Mouse (Mus musculus) neural tube, embryonic 12.5 days (tissue): ENCODE measurements around the gene Agpat2. TPM values are rescaled to one million over a fixed set of nuclear protein-coding genes. Genes with fewer than 3 reads are reported as not detected.

ENCODE experiments used
- ATAC-seq: fragments of 200-750 bp; cut with Nextera tagmentation; 2 replicates; pipeline ENCODE4 v1.8.0; 2017; ENCODE audit warnings: low read depth, mild to moderate bottlenecking, moderate TSS enrichment, moderate library complexity; ENCODE audit not compliant: low FRiP score
- H3K27ac ChIP-seq: fragments of 300-500 bp; sonication (generic); 2 replicates; pipeline ENCODE4 v1.5.1; 2016
- H3K27me3 ChIP-seq: fragments of 300-500 bp; sonication (generic); replicated peaks from 2 replicates; pipeline ENCODE4 v1.6.1; 2016; ENCODE audit warnings: mild to moderate bottlenecking
- H3K36me3 ChIP-seq: fragments of 300-500 bp; sonication (generic); 2 replicates; pipeline ENCODE4 v1.6.1; 2016; ENCODE audit warnings: mild to moderate bottlenecking
- H3K4me1 ChIP-seq: fragments of 300-500 bp; sonication (generic); 2 replicates; pipeline ENCODE4 v1.6.1; 2016
- H3K4me2 ChIP-seq: fragments of 300-500 bp; sonication (generic); replicated peaks from 2 replicates; pipeline ENCODE4 v1.6.1; 2016; ENCODE audit warnings: mild to moderate bottlenecking
- H3K4me3 ChIP-seq: fragments of 300-500 bp; sonication (generic); 2 replicates; pipeline ENCODE4 v1.5.1; 2016
- H3K9ac ChIP-seq: fragments of 300-500 bp; sonication (generic); 2 replicates; pipeline ENCODE4 v1.6.1; 2016; ENCODE audit warnings: mild to moderate bottlenecking
- H3K9me3 ChIP-seq: fragments of 300-500 bp; sonication (generic); 2 replicates; pipeline ENCODE4 v1.6.1; 2016; ENCODE audit warnings: mild to moderate bottlenecking
- WGBS: fragments of 180-500 bp; shearing (Covaris S2); methylation state at CpG from one replicate; pipeline ENCODE4 v1.1.7; 2016; 5-methylcytosine and 5-hydroxymethylcytosine counted together
- microRNA counts: library from miRNA; unstranded; fragments of <30 nt; microRNA quantifications from one replicate; lab custom pipeline; 2017
- microRNA-seq: library from miRNA; unstranded; fragments of <30 nt; microRNA quantifications from one replicate; pipeline ENCODE4, GENCODE M21; 2017
- polyA plus RNA-seq: library from polyadenylated mRNA; unstranded; fragments of >200 nt; fragmentation: Nextera tagmentation; extraction: Ambion mirVana; gene quantifications from 2 replicates; pipeline ENCODE4 v1.2.1, GENCODE M21; 2016

Agpat2 gene
- polyA plus RNA-seq, 1 experiment from 2014 or later = 7.1 TPM

GRCm38 (mm10) chr2:26543155-26543554 is 61.1 kb downstream of the Agpat2 start:
- Histone ChIP-seq H3K4me2 (no peak overlapping the region), H3K9ac (no peak overlapping the region), H3K4me1 (peaks cover 28% of the 10 kb centered on the region), H3K27me3 (no peaks in the 10 kb centered on the region), H3K4me3 (no peak overlapping the region), H3K9me3 (no peaks in the 10 kb centered on the region), H3K36me3 (no peaks in the 10 kb centered on the region), H3K27ac (no peak overlapping the region)
- 68% methylated on average over 4 of the region's 4 CpGs for WGBS
- no peak for ATAC-seq

MicroRNAs encoded within 50 kb of the gene (microRNA counts, 519-probe panel; counts per million panel counts)
- microRNA mmu-miR-126-3p (lab: Ali Mortazavi, UCI) = 7,837 counts per million, percentile 97 among the panel's probes with 10 or more counts
- 3,538 counts per million, percentile 73 among the panel's probes with 10 or more counts for microRNA mmu-miR-126-5p (lab: Ali Mortazavi, UCI)

Small RNAs within 50 kb of the gene (microRNA-seq; reads per million reads assigned to microRNA genes)
- gene Mir126a (0.87 reads per million), gene Mir126b (not detected)

Other genes with a start within 250 kb of the Agpat2 start
- 1.0 and 1.7 TPM in 2 replicates for gene Card9, start 243.5 kb downstream of the Agpat2 start, polyA plus RNA-seq
- 33.4 and 34.6 TPM in 2 replicates for gene Snapc4, start 223.8 kb downstream of the Agpat2 start, polyA plus RNA-seq
- 177 and 180 TPM in 2 replicates for gene Entr1, start 215.1 kb downstream of the Agpat2 start, polyA plus RNA-seq
- gene Pmpca, start 215.1 kb downstream of the Agpat2 start, polyA plus RNA-seq = 113 and 115 TPM in 2 replicates
- 29.7 and 32.7 TPM in 2 replicates for gene Inpp5e, start 195.2 kb downstream of the Agpat2 start, polyA plus RNA-seq
- 26.0 and 26.3 TPM in 2 replicates for gene Sec16a, start 159.2 kb downstream of the Agpat2 start, polyA plus RNA-seq
- gene Notch1, start 87.8 kb downstream of the Agpat2 start, polyA plus RNA-seq = 44.7 and 48.2 TPM in 2 replicates
- 74.8 and 76.1 TPM in 2 replicates for gene Egfl7, start 24.4 kb downstream of the Agpat2 start, polyA plus RNA-seq
- gene Gm20532, start 17.8 kb downstream of the Agpat2 start, polyA plus RNA-seq = not detected in 2 replicates
- gene Fam69b, start 24.0 kb upstream of the Agpat2 start, polyA plus RNA-seq = 66.1 and 76.2 TPM in 2 replicates
- not detected in 2 replicates for gene Lcn4, start 66.9 kb upstream of the Agpat2 start, polyA plus RNA-seq